Mouse (Mus musculus): Measurements from ENCODE around the gene Myh7b.
A peak's percentile ranks its signal among the peaks of the same experiment; 100 is the strongest.

Myh7b gene

DNA sequence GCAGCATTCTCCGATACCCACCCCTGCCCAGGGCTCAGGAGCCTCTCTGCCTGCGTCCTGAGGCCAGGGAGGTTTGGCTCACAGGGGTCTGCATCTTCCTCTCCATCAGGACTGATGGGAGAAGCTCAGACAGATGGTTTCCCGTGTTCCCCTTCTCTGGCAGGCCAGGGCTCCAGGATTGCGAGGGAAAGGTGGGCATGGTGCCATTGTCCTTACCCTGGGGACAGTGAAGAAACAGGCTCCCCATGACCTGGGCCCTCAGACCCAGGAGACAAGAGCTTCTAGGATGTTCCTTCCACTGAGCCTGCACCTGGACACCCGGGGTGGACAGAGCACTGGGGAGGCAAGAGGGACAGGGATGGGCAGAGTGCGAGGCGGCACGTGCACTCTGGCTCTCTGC lies 23.6 kb downstream of the Myh7b start:
- no peak for ATAC-seq (ENCODE audit: low TSS enrichment)

DNA sequence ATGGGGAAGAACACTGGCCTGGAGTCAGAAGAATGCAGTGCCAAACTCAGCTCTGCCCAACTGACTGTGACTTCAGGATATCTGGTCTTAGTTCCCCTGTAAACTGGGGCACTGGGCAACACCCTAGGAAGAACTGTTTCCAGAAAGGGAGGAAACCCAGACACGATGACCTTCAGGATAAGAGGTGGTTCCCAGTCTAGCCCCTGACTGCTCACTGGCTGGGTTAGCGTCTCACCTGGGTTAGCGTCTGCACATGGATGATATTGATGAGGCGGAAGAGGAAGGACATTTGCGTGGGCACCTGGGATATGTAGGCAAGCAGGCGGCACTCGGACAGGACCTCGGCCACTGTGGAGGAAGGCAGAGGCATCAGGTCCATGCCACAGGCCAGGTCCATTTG lies 24.9 kb downstream of the Myh7b start:
- no peak for ATAC-seq (ENCODE audit: low TSS enrichment)

DNA sequence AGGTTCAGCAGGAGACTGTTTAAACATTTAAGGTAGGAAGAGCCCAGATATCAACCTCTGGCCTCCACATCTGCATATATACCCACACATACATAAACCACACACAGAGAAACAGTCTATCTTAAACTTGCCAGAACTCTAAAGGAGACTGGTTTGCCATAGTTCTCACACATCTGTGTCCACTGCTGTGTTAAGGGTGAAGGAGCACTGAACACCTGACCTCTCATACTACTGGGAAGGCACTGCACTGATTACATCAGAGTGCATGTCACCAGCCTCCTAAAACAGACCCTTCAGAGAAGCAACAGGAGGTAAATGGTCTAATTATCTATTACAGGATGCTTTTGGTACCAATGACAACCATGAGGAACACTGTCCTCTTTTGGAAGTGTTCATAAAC lies 25.9 kb downstream of the Myh7b start:
- no peak for ATAC-seq (ENCODE audit: low TSS enrichment)

DNA sequence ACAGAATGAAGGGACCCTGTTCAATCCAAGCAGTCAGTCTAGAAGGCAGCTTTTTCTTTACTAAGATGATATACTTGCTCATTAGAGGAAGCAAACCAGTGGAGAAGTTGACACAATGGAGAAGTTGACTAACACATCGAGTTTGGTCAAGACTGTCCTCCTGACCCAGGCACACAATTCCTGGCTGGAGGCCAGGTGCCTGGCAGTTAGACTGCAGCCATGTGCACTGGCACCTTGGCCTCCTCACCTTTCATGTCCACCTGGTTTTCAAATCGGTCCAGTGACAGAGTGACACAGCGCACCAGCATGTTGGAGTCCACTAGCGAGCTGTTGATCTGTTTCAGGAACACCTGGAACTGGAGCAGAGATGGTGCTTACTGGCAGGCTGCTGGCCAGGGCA lies 26.4 kb downstream of the Myh7b start:
- no peak for ATAC-seq (ENCODE audit: low TSS enrichment)

DNA sequence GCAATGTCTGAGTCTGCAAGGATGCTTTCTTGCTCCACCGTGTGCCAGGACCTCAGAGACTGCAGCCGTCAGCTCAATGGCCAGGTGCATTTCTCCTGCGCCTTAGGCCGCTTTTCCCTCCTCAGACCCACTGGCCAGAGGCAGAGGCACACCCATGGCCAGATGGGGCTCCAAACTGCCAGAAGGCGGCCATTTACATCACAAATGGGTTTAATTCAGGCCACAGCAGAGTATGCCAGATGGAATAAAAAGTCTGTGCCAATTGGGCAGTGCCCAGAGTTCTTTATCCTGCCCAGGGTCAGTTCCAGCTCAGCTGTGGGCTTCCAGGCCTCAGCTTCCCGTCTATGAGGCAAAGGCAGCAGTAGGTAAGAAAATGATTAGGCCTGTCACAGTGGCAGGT lies 29.6 kb downstream of the Myh7b start:
- ATAC-seq (ENCODE audit: low TSS enrichment): peak; percentile 39

DNA sequence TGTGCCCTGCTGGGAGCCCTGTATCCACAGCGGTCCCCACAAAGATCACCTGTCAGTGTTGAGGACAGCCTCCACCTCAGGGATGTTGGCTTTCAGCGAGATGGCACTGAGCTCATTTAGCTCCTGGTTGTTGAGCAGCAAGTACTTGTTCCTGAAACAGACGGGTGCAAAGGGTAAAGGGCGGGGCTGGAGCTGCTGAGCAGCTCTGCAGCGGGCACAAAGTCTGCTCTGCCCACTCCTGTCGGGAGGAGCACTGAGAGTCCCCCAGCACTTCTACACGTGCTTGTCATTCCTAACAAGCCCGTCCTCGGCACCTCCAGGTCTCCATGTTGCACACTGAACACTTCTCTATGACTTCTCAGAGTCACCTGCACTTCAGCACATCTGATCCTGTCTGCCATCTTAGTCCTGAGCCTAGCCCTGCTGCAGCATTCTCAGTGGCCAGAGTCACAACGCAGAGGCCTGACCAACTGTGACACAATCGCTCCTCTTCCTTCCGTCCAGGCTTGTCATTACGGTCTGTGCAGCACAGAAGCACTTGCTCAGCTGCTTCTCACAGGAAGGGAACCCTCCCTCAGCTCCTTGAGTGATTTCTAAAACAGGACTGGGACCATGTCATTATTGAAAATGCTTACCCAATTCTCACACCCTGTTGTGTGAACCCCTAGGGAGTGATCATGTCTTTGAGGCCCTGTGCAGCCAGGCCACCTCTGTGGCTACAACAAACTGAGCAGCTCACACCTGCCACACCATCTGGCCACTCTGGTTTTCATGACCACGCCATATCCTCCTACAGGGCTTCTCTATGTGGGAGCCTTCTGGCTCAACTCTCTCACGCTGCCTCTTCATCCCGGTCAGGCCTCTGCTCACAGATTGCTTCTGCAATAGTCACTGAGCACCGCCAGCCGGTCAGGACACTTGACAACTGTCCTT lies 30.8 kb downstream of the Myh7b start:
- ATAC-seq (ENCODE audit: low TSS enrichment): peak; percentile 65

DNA sequence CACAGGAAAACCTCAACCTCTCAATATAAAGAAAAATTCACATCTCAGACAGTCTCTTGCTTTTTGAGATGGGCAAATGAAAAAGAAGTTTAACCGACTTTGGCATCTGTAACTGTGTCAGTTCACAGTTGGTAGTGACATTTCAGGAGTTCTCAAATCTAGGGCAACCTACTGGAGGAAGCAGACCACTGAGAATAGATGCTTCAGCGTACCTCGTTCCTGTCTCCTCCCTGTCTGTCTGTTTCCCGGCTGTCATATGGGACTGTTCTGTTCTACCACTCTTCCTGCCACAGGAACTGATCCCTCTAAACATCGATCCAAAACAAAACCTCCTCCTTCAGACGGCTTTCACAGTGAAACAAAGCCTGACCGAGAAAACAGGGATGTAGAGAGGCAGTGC lies 34.7 kb downstream of the Myh7b start:
- peak; percentile 56; the same call in 1 of the 2 replicates for ATAC-seq (ENCODE audit: low TSS enrichment)

DNA sequence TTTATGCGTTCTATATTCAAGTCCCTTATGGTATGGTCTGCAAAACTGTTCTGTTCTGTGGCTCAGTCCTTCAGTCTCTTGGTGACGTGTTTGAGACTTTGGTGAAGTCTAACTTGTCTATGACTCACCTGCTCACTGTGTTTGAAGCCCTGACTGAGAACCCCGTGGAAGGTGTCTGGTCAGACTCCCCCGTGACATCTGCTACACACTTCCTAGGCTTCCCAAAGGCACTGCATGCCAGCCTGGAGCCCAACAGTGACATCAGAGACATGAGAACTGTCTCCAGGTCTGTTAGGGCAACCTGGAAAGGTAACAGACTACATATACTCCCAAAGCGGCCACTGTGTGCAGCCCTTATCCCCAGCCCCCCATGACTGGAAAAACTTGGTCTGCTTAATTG lies 41.6 kb downstream of the Myh7b start:
- peak; percentile 76; the same call in 1 of the 2 replicates for ATAC-seq (ENCODE audit: low TSS enrichment)

DNA sequence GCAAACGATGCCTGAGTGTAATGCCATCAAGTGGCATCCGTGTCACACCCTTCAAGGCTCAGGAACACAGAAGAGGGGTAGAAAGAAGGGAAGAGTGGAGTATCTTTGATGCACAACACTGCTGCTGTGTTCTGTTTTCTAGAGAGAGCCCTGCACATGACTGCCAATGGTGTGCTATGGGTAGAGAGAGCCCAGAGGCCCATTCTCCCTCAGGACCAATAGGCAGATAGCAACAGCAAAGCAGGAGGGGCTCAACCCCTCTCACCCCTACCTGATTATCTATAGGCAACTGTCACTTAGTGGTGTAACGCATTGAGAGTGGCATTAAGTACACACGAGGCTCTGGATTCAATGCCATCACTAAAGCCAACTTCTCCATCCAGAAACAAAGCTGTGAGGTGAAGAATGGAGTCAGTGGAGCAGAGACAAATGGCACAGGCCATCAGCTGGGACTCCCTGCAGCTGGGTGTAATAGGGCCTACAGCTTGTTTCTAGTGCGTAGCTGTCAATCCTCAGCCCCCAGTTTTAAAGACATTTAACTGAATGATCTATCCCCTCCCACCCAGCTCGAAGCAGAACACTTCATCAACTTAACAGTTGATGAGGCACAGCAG lies 44.9 kb downstream of the Myh7b start:
- no peak for ATAC-seq (ENCODE audit: low TSS enrichment)

DNA sequence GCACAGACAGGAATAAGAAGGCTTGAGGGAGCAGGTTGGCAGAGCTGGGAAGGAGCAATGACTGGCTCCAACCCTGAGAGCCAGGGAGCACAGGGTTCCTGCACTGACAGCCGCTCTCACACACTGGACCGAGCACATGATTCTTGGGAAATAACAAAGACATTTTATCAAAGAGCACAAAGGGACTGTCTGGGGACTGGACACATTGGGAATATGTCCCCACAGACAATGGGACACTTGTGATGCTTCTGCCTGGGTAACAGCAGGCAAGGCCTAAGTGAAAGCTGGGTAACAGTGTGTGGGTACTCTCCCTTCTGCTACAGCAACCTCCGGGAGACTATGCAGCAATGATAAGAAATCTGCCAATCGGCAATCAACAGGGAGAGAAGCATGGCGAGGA lies 51.4 kb downstream of the Myh7b start:
- ATAC-seq (ENCODE audit: low TSS enrichment): peak; percentile 64

DNA sequence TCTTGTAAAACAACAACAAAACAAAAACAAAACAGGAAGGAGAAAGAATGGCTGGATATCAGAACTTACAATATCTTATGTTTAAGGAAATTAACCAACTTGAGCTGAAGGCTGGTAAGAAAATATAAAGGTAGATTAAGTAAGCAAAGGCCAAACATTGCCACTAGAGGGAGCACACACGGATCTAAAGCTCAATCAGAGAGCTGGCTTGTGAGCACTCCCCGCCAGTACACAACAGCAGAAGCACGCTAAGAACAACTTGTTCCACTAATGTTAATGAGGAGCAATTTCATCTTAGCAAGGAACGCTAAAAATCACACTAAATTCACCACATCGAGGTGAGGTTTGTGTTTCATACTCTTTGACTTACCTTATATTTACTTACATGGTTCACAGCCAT lies 52.1 kb downstream of the Myh7b start:
- peak; percentile 86 for ATAC-seq (ENCODE audit: low TSS enrichment)

DNA sequence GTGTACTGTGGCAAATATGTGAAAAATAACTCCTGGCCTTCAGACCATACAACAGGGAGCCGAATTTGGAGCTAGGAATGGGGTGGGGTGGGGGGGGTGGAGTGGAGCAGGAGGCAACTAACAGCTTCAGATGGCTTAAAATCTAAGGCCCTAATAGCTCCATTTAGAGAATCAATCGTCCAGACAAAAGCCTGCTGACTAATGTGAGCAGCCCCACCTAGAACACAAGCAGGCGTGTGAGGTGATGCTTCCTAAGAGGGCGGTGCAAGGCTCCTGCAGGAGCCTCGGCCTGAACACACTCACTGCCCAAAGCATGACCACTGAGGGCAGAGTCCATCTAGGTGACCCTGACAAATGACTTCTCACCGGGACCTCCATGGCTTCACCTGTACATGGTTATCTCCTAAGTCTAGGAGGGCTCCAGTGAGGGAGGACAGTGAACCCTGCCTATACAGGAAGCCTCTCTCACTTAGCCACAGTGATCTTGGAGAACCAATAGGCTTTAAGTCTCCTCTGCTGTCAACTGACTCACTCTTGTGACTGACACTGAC lies 53.0 kb downstream of the Myh7b start:
- no peak for ATAC-seq (ENCODE audit: low TSS enrichment)

DNA sequence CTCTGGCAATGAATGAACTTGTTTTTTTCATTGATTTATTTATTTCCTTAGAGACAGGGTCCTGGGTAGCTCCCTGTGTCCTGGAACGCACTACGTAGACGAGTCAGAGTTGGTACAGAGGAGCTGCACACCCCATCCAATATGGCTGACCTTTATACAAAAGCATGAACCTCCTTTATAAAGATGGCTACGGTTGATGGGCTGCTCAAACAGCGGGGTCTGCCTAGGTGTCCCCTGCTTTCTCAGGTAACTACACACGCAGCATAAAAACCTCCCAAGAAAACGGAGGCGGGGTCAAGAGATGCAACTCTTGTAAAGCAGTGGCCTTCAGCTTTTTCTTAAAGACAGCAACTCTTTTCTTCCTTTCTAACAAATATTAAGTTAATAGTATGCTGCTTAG lies 56.9 kb downstream of the Myh7b start:
- no peak for ATAC-seq (ENCODE audit: low TSS enrichment)

DNA sequence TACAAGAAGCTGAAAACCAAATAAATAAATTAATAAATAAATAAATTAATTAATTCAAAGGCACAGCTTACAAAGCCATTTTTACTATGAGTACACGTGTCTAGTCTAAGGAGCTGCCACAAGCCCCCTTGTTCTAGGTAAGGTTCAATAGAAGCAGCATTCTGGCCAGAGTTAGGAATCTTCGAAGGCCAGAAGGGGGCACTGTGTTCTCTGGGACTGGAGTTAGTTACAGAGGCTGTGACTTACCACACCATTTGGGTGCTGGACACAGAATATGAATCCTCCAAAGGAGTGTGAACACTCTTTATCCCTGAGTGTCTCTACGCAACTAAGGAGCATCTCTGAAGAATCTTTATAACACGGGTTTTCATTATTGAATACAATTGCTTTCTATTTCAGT lies 57.4 kb downstream of the Myh7b start:
- no peak for ATAC-seq (ENCODE audit: low TSS enrichment)

DNA sequence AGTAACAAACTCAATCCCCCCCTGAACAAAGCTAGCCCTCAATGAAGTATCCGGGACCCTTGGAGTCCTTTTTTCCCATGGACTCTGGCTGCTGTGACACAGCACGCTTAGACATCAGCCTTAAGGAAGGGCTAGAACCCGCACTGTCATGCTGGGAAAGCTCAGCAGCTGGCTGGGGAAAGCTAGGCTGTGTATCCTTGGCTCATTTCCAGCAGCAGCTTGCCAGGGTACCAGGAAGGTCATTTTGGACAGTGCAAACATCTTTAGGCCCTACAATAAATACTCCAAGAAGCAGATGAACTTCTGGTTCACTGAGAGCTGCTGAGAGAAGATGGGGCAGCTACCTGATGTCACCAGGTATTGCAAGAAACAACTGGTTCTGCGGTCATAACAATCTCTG lies 60.2 kb downstream of the Myh7b start:
- ATAC-seq (ENCODE audit: low TSS enrichment): no peak

DNA sequence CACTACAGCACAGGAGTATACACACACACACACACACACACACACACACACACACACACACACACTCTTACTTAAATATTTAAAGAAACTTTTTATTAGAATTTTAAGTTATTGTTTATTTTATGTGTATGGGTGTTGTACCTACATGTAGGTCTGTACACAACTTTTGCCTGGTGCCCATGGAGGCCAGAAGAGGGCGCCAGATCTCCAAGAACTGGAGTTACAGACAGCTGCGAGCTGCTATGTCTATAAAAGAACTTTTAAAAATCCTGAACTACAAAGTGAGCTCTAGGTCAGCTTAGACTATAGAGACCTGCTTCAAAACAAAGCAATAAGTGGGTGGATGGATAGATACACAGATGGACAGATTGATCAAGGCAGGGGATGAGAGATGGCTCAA lies 62.5 kb downstream of the Myh7b start:
- 0 out of 2 replicates have a peak, but pooled peaks have one; percentile 41 for ATAC-seq (ENCODE audit: low TSS enrichment)

DNA sequence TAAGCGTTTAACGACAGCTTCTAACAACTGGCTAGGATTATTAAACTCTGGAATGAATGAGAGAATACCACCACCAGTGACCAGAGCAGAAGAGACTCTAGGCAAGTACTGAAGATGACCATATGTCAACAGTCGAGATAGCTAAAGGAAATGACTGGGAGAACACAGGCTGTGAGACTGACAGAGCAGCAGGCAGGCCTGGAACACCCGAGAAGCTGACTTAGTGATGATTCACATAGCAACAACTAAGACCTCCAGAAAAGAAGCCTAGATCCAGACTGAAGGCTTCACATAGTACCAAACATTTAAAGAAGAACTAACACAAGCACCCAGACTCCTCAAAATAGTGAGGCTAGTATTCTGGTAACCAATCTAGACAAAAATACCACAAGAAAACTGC lies 64.1 kb downstream of the Myh7b start:
- ATAC-seq (ENCODE audit: low TSS enrichment): peak; percentile 57; the same call in 1 of the 2 replicates

DNA sequence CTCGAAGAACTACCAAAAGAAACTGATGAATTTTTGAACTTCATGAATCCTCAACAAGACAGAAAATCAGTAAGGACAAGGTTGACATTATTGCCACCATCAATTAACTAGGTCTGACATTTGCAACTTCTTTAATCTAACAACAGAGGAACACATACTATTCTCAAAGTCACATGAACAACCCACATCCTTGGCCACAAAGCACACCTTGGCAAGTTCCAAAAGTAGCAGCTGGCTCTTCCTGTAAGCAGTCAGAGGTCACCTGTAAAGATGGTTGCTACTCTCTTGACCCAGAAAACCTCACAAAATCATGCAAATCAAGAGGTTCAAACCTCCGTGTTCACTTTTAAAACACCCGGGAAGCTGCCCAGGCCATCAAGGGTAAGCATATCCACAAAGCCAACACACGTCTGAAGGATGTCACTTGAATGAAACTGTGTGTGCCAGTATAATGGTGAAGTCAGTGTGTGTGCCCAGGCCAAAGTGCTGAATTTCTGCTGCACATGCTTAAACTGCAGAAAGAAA lies 68.6 kb downstream of the Myh7b start:
- ATAC-seq (ENCODE audit: low TSS enrichment): no peak

DNA sequence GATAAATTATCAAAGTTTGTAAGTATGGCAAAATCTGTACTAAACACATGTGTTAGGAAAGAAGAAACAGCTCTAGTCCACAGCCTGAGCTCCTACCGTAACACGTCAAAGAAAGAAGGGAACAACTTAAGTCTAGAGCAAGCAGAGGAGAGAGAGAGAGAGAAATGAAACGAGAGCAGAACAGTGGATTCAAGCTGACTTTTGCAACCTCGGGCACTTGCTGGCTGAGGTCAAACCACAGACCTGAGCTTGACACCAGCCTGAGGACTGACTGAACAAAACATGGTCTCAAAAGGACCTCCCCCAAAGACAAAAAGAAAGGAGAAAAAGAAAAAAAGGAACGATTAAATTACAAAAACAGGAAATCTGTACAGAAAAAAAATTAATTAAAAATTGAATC lies 69.6 kb downstream of the Myh7b start:
- no peak for ATAC-seq (ENCODE audit: low TSS enrichment)

DNA sequence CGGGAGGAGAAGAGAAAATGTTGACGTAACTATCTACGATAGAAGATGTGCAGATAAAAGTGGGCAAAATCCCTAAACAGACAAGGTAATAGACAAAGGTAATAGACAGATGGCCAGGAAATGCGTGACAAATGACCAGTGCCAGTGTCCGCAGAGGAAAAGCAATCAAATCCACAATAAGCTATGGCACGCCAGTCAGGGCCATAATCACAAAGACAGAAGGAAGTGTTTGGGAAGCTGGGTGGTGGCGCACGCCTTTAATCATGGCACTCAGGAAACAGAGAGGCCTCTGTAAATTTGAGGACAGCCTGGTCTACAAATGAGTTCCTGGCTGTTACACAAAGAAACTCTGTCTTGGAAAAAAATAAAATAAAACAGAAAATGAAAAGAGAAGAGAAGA lies 70.2 kb downstream of the Myh7b start:
- ATAC-seq (ENCODE audit: low TSS enrichment): no peak

DNA sequence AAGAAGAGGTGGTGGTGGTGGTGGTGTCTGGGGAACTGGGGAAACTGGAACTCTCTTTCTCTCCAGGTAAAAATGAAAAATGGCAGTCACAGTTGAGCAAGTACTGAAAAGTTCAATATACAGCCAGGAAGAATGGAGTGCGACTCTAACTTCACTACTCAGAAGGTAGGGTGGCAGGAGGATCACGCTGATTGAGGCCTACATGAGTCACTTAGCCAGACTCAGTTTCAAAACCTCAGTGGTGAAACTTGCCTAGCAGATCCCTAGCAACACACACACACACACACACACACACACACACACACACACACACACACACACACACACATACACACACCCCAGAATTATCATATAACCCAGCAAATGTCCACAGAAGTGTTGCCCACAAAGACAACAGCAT lies 70.9 kb downstream of the Myh7b start:
- no peak for ATAC-seq (ENCODE audit: low TSS enrichment)

DNA sequence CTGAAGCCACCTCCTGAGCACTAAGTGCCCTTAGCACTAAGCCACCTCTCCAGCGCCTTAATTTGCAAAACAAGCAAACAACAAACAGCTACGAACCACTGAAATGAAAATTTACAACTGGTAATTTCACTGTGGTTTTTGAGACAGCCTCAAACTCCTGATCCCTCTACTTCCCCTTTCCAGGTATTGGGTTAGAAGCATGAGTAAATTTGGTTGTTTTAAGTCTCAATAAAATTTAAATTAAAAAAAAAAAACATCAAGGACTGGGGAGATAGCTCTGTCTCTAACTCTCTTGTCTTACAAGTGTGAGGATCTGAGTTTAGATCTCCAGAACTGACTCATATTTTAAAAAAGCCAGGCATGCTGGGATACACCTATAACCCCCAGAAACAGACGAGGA lies 72.1 kb downstream of the Myh7b start:
- no peak for ATAC-seq (ENCODE audit: low TSS enrichment)

DNA sequence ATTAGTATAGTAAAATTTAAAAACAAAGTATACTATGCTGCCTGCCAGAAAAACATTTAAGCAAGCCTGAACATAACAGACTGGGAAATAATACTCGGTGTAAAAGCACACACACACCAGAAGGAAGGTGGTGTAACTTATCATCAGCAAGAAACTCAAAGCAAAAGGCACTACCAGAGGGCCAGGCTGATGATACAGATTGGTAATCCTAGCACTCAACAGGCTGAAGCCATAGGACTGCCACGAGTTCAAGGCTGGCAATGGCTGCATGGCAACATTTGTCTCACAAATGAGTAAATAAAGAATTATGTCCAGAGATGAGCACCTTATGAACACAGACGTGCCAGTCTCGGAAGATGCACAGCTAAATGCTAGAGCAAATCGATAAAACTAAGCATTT lies 72.8 kb downstream of the Myh7b start:
- ATAC-seq (ENCODE audit: low TSS enrichment): no peak
